ENCODE assay signal across 8 mouse cellular contexts in the genomic region with DNA sequence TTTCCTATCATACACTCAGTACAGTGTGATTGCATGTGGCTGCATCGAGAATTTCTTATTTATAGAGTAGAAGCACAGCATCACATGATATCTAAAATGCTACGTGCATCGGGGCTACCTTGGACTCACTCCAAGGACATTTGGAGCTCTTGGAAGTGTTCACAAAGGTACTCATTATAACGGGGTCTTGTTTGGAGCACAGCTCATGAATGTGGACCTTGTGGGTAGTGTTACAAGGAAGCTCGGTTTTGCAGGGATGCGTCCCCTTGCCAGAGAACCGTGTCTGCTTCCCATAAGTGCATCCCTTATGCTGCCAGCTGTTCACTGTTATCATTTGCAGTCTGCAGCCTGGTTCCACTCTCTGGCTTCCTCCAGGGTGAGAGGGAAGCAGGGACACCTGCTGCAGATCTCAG.
A peak's percentile ranks its signal among the peaks of the same experiment; 100 is the strongest.
DNase-seq lines count a peak whose midpoint lies in the region; ATAC-seq and TF ChIP-seq lines count a peak whose summit lies in the region.

No protein-coding gene starts in this region.

- no peaks in the 10 kb centered on the region for H3K9me3 ChIP-seq in forebrain, postnatal 0 days (ENCODE audit: low read length)
- H3K9me3 ChIP-seq in neural tube, embryonic 15.5 days (replicated peaks): no peaks in the 10 kb centered on the region
- H3K9me3 ChIP-seq in liver, embryonic 11.5 days (ENCODE audit: control insufficient read depth, low read length): no peaks in the 10 kb centered on the region

- no peak overlapping the region for H3K9ac ChIP-seq in forebrain, postnatal 0 days
- no peak overlapping the region for H3K9ac ChIP-seq in neural tube, embryonic 15.5 days (replicated peaks)
- no peak overlapping the region for H3K9ac ChIP-seq in liver, embryonic 11.5 days (ENCODE audit: low read depth, low read length)

- no peak for TF ChIP-seq CTCF in forebrain, postnatal 0 days (IDR thresholded peaks at IDR 0.05; ENCODE audit: low read depth)

- peak; percentile 6 for DNase-seq in gastrocnemius, postnatal 10 days
- no peak for DNase-seq in gastrocnemius, postnatal 25 days
- peak; percentile 90 for DNase-seq in brain, adult 2 months (ENCODE audit: low read depth, low spot score)
- peak; percentile 77 for DNase-seq in forebrain, postnatal 0 days
- DNase-seq in left cerebral cortex, adult 18-20 months (ENCODE audit: low spot score in 2 of 2): peak; percentile 50 to 66
- DNase-seq in liver, embryonic 11.5 days (ENCODE audit: low spot score): no peak

- no peaks in the 10 kb centered on the region for H3K36me3 ChIP-seq in forebrain, postnatal 0 days (ENCODE audit: insufficient read depth)
- no peaks in the 10 kb centered on the region for H3K36me3 ChIP-seq in neural tube, embryonic 15.5 days
- no peaks in the 10 kb centered on the region for H3K36me3 ChIP-seq in liver, embryonic 11.5 days (ENCODE audit: control insufficient read depth, insufficient read depth, low read length)

- H3K4me3 ChIP-seq in forebrain, postnatal 0 days (ENCODE audit: low read depth, low read length): peak overlapping the region; percentile 19
- H3K4me3 ChIP-seq in neural tube, embryonic 15.5 days (replicated peaks): 0 out of 2 replicates have a peak overlapping the region, but pooled peaks have one; percentile 8
- no peak overlapping the region for H3K4me3 ChIP-seq in liver, embryonic 11.5 days (ENCODE audit: low read depth, low read length)

- H3K27ac ChIP-seq in forebrain, postnatal 0 days (ENCODE audit: low read depth, low read length): no peak overlapping the region
- peak overlapping the region; percentile 56 for H3K27ac ChIP-seq in neural tube, embryonic 15.5 days (replicated peaks)
- H3K27ac ChIP-seq in liver, embryonic 11.5 days (ENCODE audit: low read depth, low read length): no peak overlapping the region

- H3K4me2 ChIP-seq in forebrain, postnatal 0 days (ENCODE audit: low read depth): peak overlapping the region; percentile 32
- H3K4me2 ChIP-seq in neural tube, embryonic 15.5 days: peak overlapping the region; percentile 38
- no peak overlapping the region for H3K4me2 ChIP-seq in liver, embryonic 11.5 days

- H3K27me3 ChIP-seq in forebrain, postnatal 0 days (ENCODE audit: insufficient read depth, low read length): no peaks in the 10 kb centered on the region
- no peaks in the 10 kb centered on the region for H3K27me3 ChIP-seq in neural tube, embryonic 15.5 days (replicated peaks)
- H3K27me3 ChIP-seq in liver, embryonic 11.5 days (replicated peaks; ENCODE audit: control insufficient read depth, insufficient read depth, low read length): no peaks in the 10 kb centered on the region

- 9% methylated on average over 7 of the region's 7 CpGs for WGBS in forebrain, postnatal 0 days
- 39% methylated on average over 7 of the region's 7 CpGs for WGBS in neural tube, embryonic 15.5 days
- 63% methylated on average over 7 of the region's 7 CpGs for WGBS in liver, embryonic 11.5 days

- ATAC-seq in forebrain, postnatal 0 days: peak; percentile 96
- peak; percentile 84 for ATAC-seq in neural tube, embryonic 15.5 days (ENCODE audit: low FRiP score)
- no peak for ATAC-seq in liver, embryonic 11.5 days (replicated peaks; ENCODE audit: low FRiP score)
- no peak for ATAC-seq in granulocyte monocyte progenitor cell, adult 5-6 weeks (replicated peaks; ENCODE audit: poor library complexity, severe bottlenecking)

- H3K4me1 ChIP-seq in forebrain, postnatal 0 days (ENCODE audit: insufficient read depth): no peaks in the 10 kb centered on the region
- peaks cover 12% of the 10 kb centered on the region; the same call in 1 of the 2 replicates for H3K4me1 ChIP-seq in neural tube, embryonic 15.5 days
- H3K4me1 ChIP-seq in liver, embryonic 11.5 days (replicated peaks; ENCODE audit: control insufficient read depth, insufficient read depth, low read length): no peaks in the 10 kb centered on the region

Comparison
In these comparisons a context has a peak if more than half of its experiments do, and no peak if none do; other contexts are left out.
1. DNase-seq: peak in gastrocnemius, postnatal 10 days (single experiment), brain, adult 2 months (single experiment), forebrain, postnatal 0 days (single experiment) and left cerebral cortex, adult 18-20 months (2 of 2); none in gastrocnemius, postnatal 25 days (single experiment) and liver, embryonic 11.5 days (single experiment).
2. ATAC-seq: peak in forebrain, postnatal 0 days (single experiment) and neural tube, embryonic 15.5 days (single experiment); none in liver, embryonic 11.5 days (single experiment) and granulocyte monocyte progenitor cell, adult 5-6 weeks (single experiment).